Mouse (Mus musculus) bone marrow, adult 2 months (tissue): ENCODE measurements around the gene Tcn2. TPM values are rescaled to one million over a fixed set of nuclear protein-coding genes. Genes with fewer than 3 reads are reported as not detected.

Source experiments
- H3K27ac ChIP-seq: fragments of 200-500 bp; 2 replicates; pipeline ENCODE4 v1.5.1; 2012; ENCODE audit warnings: low read depth, mild to moderate bottlenecking, control low read depth, inconsistent platforms, low read length; ENCODE audit not compliant: control insufficient read depth, poor library complexity, insufficient read depth
- H3K4me1 ChIP-seq: fragments of 200-500 bp; 2 replicates; pipeline ENCODE4 v1.6.1; 2011; ENCODE audit warnings: low read length; ENCODE audit not compliant: control insufficient read depth, insufficient read depth
- H3K4me3 ChIP-seq: fragments of 200-500 bp; replicated peaks from 2 replicates; pipeline ENCODE3; 2011; ENCODE audit warnings: mild to moderate bottlenecking, low read depth, low read length, control low read depth; ENCODE audit not compliant: control insufficient read depth
- CTCF ChIP-seq: fragments of 200-500 bp; IDR thresholded peaks from 2 replicates; pipeline ENCODE4 v1.5.1; 2011; ENCODE audit warnings: low read length, control low read depth; ENCODE audit not compliant: control insufficient read depth, insufficient read depth
- POLR2A ChIP-seq: fragments of 200-500 bp; IDR thresholded peaks from 2 replicates; pipeline ENCODE4 v1.6.1; 2011; ENCODE audit warnings: low read depth, mild to moderate bottlenecking, control low read depth, low read length, borderline replicate concordance; ENCODE audit not compliant: control insufficient read depth
- WGBS: fragments of 180-500 bp; shearing (Covaris S2); methylation state at CpG from one replicate; pipeline ENCODE4 v1.1.7; 2018; 5-methylcytosine and 5-hydroxymethylcytosine counted together
- polyA plus RNA-seq: library from polyadenylated mRNA; stranded (reverse); fragments of >200 nt; gene quantifications from 2 replicates; pipeline ENCODE4 v1.2.4, GENCODE M21; 2011; ENCODE audit warnings: low replicate concordance; ENCODE audit not compliant: missing spikeins, insufficient read depth, insufficient read length

The Tcn2 gene
- polyA plus RNA-seq, 1 experiment, result 48.3 TPM

- WGBS, result 81% methylated on average over 7 of the region's 7 CpGs
- Histone ChIP-seq H3K27ac (no peak overlapping the region), H3K4me1 (no peaks in the 10 kb centered on the region), H3K4me3 (no peak overlapping the region)
- TF ChIP-seq CTCF, result no peak
- no peak for TF ChIP-seq POLR2A
Observed at GRCm38 (mm10) chr11:3941371-3941770, 9.4 kb upstream of the Tcn2 start.

GRCm38 (mm10) chr11:3937321-3937874 is 5.4 kb upstream of the Tcn2 start:
- Histone ChIP-seq H3K4me3 (no peak overlapping the region), H3K27ac (no peak overlapping the region), H3K4me1 (no peaks in the 10 kb centered on the region)
- WGBS, result 86% methylated on average over 13 of the region's 13 CpGs
- TF ChIP-seq CTCF (no peak), POLR2A (no peak)

GRCm38 (mm10) chr11:3936318-3936717 is 4.4 kb upstream of the Tcn2 start:
- H3K4me3 ChIP-seq, result no peak overlapping the region
- TF ChIP-seq POLR2A (no peak), CTCF (no peak)
- WGBS, result 76% methylated on average over 3 of the region's 3 CpGs

GRCm38 (mm10) chr11:3935135-3935534 is 3.2 kb upstream of the Tcn2 start:
- WGBS, result 72% methylated on average over 4 of the region's 4 CpGs
- H3K4me3 ChIP-seq, result no peak overlapping the region
- H3K27ac ChIP-seq, result no peak overlapping the region
- no peaks in the 10 kb centered on the region for H3K4me1 ChIP-seq
- TF ChIP-seq CTCF (no peak), POLR2A (no peak)

More at GRCm38 (mm10) chr11:3936318-3936717, 4.4 kb upstream of the Tcn2 start:
- Histone ChIP-seq H3K4me1 (no peaks in the 10 kb centered on the region), H3K27ac (no peak overlapping the region)

GRCm38 (mm10) chr11:3933756-3934285 is 1.9 kb upstream of the Tcn2 start:
- Histone ChIP-seq H3K27ac (no peak overlapping the region), H3K4me1 (no peaks in the 10 kb centered on the region; the same call in 1 of the 2 replicates), H3K4me3 (no peak overlapping the region)
- WGBS, result 81% methylated on average over 9 of the region's 9 CpGs
- no peak for TF ChIP-seq CTCF
- TF ChIP-seq POLR2A, result no peak

- Histone ChIP-seq H3K4me1 (no peaks in the 10 kb centered on the region; the same call in 1 of the 2 replicates), H3K4me3 (peak overlapping the region; percentile 76), H3K27ac (peak overlapping the region; percentile 50; the same call in 1 of the 2 replicates)
- WGBS, result 58% methylated on average over 6 of the region's 6 CpGs
- TF ChIP-seq CTCF, result no peak
- no peak for TF ChIP-seq POLR2A
Observed at GRCm38 (mm10) chr11:3930931-3931330, 1.0 kb downstream of the Tcn2 start.

- WGBS, result 11% methylated on average over 4 of the region's 4 CpGs
- peak overlapping the region; percentile 66 for H3K27ac ChIP-seq
Observed at GRCm38 (mm10) chr11:3930019-3930418, 1.9 kb downstream of the Tcn2 start.

GRCm38 (mm10) chr11:3925916-3926315 is 6.0 kb downstream of the Tcn2 start:
- WGBS, result 90% methylated on average over 10 of the region's 10 CpGs
- Histone ChIP-seq H3K27ac (no peak overlapping the region), H3K4me1 (no peaks in the 10 kb centered on the region; the same call in 1 of the 2 replicates), H3K4me3 (no peak overlapping the region)
- TF ChIP-seq CTCF, result no peak
- no peak for TF ChIP-seq POLR2A

More at GRCm38 (mm10) chr11:3930019-3930418, 1.9 kb downstream of the Tcn2 start:
- TF ChIP-seq CTCF (no peak), POLR2A (no peak)
- H3K4me1 ChIP-seq, result no peaks in the 10 kb centered on the region; the same call in 1 of the 2 replicates
- peak overlapping the region; percentile 63 for H3K4me3 ChIP-seq

- H3K4me3 ChIP-seq, result no peak overlapping the region
- no peaks in the 10 kb centered on the region for H3K4me1 ChIP-seq
- WGBS, result 78% methylated on average over 6 of the region's 6 CpGs
- no peak overlapping the region for H3K27ac ChIP-seq
- no peak for TF ChIP-seq CTCF
- no peak for TF ChIP-seq POLR2A
Observed at GRCm38 (mm10) chr11:3922731-3923130, 9.2 kb downstream of the Tcn2 start.
